In the genomic region with DNA sequence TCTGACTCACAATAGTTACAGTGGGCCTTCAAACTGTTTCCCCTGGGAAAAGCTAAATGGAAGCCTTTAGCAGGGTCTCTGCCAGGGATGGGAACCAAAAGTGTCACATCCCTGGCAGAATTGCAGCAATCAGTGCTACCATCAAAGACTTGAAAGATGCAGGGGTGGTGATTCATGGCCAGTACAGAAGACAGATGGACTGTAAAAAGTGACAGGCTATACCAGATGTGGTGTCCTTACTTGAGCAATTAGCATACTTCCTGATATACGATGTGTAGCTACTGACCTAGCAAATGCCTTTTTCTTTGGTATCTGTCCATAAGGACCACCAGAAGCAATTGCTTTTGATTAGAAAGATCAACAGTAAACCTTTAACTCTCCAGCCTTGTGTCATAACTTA, we compare ENCODE assay signal across 34 mouse cellular contexts. TPM values are rescaled to one million over a fixed set of nuclear protein-coding genes. Genes with fewer than 3 reads are reported as not detected.
"Had no signal": no experiment of that assay in that cellular context is flagged by ENCODE, and none has a peak within 500 bp of the region (broad histone marks: within the 10 kb centered on the region; RNA-seq: fewer than 3 reads in every experiment).

No protein-coding gene starts in this region.

- H3K9me3 ChIP-seq: heart, embryonic 10.5 days; heart, embryonic 12.5 days; hindbrain, embryonic 10.5 days; hindbrain, embryonic 12.5 days; intestine, embryonic 15.5 days; kidney, embryonic 15.5 days; limb, embryonic 13.5 days; limb, embryonic 15.5 days; liver, embryonic 12.5 days had no signal

- DNase-seq: gastrocnemius, postnatal 14 days; heart, adult 18-20 months; heart, postnatal 10 days; heart, postnatal 4 days; kidney, adult 11 months; kidney, adult 2 months; kidney, adult 9 months; kidney, postnatal 14 days; kidney, postnatal 36 days; layer of hippocampus, postnatal 36 days; left cerebral cortex, postnatal 4 days had no signal

- H3K27ac ChIP-seq: heart, embryonic 10.5 days; hindbrain, embryonic 10.5 days; hindbrain, embryonic 12.5 days; hindbrain, embryonic 14.5 days; intestine, embryonic 15.5 days; kidney, embryonic 15.5 days; kidney, postnatal 0 days; limb, embryonic 13.5 days; limb, embryonic 15.5 days; liver, embryonic 14.5 days had no signal

- H3K4me1 ChIP-seq: heart, embryonic 10.5 days; heart, embryonic 12.5 days; hindbrain, embryonic 10.5 days; hindbrain, embryonic 12.5 days; intestine, embryonic 15.5 days; kidney, embryonic 15.5 days; limb, embryonic 13.5 days; limb, embryonic 15.5 days; liver, embryonic 12.5 days had no signal

- H3K9ac ChIP-seq: heart, embryonic 12.5 days; hindbrain, embryonic 12.5 days; hindbrain, embryonic 14.5 days; intestine, embryonic 15.5 days; kidney, embryonic 15.5 days; limb, embryonic 13.5 days; limb, embryonic 15.5 days; liver, embryonic 12.5 days; liver, embryonic 14.5 days had no signal

- ATAC-seq: hindbrain, embryonic 16.5 days; inflammation-experienced regulatory T-cells, adult 6 months; intestine, embryonic 15.5 days; liver, embryonic 12.5 days had no signal

- H3K4me3 ChIP-seq: heart, embryonic 10.5 days; heart, embryonic 12.5 days; hindbrain, embryonic 10.5 days; hindbrain, embryonic 12.5 days; intestine, embryonic 15.5 days; kidney, embryonic 15.5 days; limb, embryonic 13.5 days; limb, embryonic 15.5 days; liver, embryonic 12.5 days had no signal

- H3K27me3 ChIP-seq: heart, embryonic 12.5 days; hindbrain, embryonic 12.5 days; intestine, embryonic 15.5 days; kidney, embryonic 15.5 days; limb, embryonic 13.5 days; limb, embryonic 15.5 days; liver, embryonic 12.5 days had no signal

- H3K4me2 ChIP-seq: heart, embryonic 12.5 days; hindbrain, embryonic 12.5 days; hindbrain, embryonic 14.5 days; intestine, embryonic 15.5 days; kidney, embryonic 15.5 days; limb, embryonic 13.5 days; limb, embryonic 15.5 days; liver, embryonic 12.5 days had no signal

RNA-seq across cellular contexts. Expression of gene Mkrn2os, which starts 28.6 kb away (rescaled TPM):
- total RNA-seq: gastrocnemius, adult 8-10 months; granulocyte monocyte progenitor cell, adult 5-6 weeks; layer of hippocampus, adult 18-20 months; layer of hippocampus, postnatal 14 days; layer of hippocampus, postnatal 36 days; left cerebral cortex, adult 18-20 months; left cerebral cortex, adult 8-10 months; left cerebral cortex, postnatal 10 days; left cerebral cortex, postnatal 25 days; left cerebral cortex, postnatal 4 days had no signal
- polyA plus RNA-seq: limb, embryonic 11.5 days had no signal
